Mouse (Mus musculus) lung, adult 2 months (tissue): Measurements from ENCODE around the gene Fgfbp3.
A peak's percentile ranks its signal among the peaks of the same experiment; 100 is the strongest.

Source experiments
- CTCF ChIP-seq: fragments of 200-500 bp; IDR thresholded peaks from 2 replicates; pipeline ENCODE4 v1.5.1; 2011; ENCODE audit warnings: mild to moderate bottlenecking, low read length, control low read depth; ENCODE audit not compliant: insufficient read depth
- POLR2A ChIP-seq: fragments of 200-500 bp; IDR thresholded peaks from 2 replicates; pipeline ENCODE4 v1.6.1; 2011; ENCODE audit warnings: low read depth, mild to moderate bottlenecking, control low read depth, low read length, borderline replicate concordance; ENCODE audit errors: extremely low read depth

DNA sequence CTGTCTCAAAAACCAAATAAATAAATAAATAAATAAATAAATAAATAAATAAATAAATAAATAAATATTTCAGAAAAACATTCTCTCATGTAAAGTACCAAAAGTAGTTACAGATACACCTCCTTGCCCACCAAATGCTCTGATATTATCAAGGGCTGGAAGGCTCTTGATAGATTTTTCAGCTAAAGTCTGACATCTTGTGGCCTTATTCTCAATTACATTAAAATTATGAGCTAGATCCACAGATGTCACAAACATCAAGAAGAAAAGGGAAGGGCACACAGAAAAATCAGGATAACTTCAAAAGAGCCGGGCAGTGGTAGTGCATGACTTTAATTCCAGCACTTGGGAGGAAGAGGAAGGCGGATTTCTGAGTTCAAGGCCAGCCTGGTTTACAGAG lies 2.6 kb upstream of the Fgfbp3 start:
- TF ChIP-seq CTCF (peak; percentile 8; the same call in 1 of the 2 replicates), POLR2A (no peak)
